Mouse (Mus musculus) A20 (cell line): ENCODE measurements around the gene Kif26b.

Experiments used
- DNase-seq: peaks from one replicate; pipeline ENCODE4 v3.0.0-alpha.2; 2011; ENCODE audit warnings: low read depth, low spot score

Gene Kif26b

GRCm38 (mm10) chr1:178661556-178661955 lies 132.6 kb downstream of the Kif26b start:
- no peak for DNase-seq

DNA sequence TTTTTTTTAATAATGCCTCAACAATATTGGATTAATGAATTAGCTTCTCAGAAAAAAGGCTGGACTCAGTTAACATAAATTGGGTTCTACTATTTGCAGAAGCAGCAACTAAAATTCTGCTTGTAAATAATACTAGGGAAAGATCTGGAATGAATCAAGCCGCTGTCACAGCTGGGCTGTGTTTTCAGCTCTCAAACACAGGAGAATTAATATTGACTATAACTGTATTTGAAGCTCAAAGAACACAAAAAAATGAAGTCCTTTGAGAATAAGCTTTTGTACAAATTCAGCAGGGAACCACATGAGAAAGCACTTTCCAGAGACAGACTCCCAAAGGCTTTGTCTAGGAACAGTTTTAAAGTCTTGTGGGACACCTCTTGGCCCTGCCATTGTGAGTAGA lies 134.6 kb downstream of the Kif26b start:
- no peak for DNase-seq

DNA sequence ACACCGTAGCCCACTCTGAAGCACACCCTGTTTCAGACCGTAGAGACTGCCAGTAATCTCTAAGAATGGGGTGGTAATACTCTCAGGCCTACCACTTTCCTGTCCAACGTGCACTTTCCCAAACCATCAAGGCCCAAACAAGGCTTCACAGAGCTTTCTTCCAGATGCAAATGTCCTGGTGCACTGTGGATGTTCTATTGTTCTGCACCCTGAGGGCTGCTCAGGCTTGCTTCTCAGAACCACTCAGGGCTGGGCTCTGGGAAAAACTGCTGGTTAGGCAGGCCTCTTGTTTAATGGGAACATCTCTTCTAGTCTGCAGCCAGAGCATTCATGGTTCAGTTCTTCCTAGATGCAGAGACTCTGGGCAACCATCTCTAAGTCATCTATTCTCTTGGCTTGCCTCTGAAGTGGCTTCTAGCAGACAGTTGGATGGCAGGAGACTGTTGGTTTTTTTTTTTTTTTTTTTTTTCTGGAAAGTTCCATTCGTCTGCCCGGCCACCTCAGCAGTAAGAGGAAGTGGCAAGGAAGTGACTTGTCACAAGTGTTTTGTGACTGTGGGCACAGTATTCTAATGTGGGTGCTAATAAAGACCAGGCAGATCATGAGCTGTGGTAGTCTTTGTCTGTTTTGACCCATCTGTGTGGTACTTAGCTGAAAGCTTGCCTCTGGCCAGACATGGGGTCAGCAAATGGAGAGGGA lies 135.5 kb downstream of the Kif26b start:
- no peak for DNase-seq

GRCm38 (mm10) chr1:178666524-178666923 lies 137.6 kb downstream of the Kif26b start:
- DNase-seq = no peak

- no peak for DNase-seq
Observed at GRCm38 (mm10) chr1:178667808-178668207, 138.9 kb downstream of the Kif26b start.

DNA sequence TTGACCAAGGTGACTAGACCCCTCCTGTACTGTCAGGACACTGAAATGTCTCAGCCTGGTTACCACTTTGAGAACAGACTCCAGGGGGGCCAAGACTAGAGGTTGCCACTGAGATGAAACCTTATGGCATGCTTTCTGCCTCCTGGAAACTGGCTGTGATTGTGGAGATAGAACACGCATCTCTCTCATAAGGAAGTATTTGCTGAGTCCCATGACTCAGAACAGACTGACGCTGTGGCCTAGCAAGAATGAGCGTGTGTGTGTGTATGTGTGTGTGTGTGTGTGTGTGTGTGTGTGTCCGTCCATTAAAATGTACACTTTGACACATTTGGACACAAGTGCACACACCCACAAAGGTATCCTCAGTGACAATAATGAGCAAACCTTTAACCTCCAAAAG lies 140.0 kb downstream of the Kif26b start:
- no peak for DNase-seq

GRCm38 (mm10) chr1:178673051-178673450 lies 144.1 kb downstream of the Kif26b start:
- no peak for DNase-seq

DNA sequence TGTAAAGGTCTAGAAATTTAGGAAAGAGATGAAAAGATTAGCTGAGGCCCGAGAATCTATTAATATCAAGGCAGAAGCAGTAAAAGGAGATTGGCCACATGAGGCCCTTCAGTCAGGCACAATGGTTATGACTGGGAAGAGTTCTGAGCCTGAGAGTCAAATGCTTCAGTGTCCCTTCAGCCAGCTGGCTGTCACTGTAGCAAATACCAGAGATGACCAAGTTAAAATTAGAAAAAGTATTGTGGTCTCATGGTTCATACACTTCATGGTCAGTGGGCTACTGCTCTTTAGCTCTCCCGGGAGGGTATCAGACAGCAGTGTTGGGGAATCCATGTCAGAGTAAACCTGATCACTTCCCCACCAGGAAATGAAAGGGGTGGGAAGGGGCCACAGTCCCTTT lies 144.6 kb downstream of the Kif26b start:
- DNase-seq = no peak

DNA sequence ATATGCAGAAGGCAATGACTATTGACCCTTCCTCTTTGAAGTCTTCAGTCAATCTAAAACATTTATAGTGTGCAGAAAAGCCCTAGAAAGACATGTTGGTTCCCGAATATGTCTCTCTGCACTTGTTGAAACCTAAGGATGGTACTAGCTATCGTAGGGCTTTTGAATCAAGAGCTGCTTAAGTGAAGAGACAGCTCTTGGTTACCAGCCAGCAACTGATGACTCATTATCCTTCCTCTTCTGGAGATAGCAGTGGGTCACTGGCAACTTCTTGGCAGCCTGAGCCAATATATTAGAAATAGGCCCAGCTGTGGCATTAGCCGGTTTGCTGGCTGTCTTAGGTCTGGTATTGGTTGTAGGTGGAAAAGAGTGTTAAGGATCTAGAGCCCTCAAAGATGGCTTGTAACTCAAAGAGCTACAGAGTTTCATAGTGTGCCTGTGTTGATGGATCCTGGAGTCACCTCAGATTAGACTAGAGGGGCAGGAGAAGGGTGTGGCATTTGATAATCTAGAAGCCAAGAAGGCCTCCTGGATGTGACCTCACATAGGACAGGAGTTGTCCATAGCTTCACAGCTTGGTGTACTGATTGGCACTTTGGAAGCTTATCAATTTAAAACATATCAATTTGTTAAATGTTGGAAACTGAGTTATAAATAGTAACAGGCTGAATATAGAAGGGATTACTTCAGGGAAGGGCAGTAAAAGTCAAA lies 146.8 kb downstream of the Kif26b start:
- DNase-seq = no peak

- DNase-seq = no peak
Observed at GRCm38 (mm10) chr1:178677160-178677559, 148.2 kb downstream of the Kif26b start.

- no peak for DNase-seq
Observed at GRCm38 (mm10) chr1:178677630-178678221, 148.8 kb downstream of the Kif26b start.

GRCm38 (mm10) chr1:178683631-178684030 lies 154.7 kb downstream of the Kif26b start:
- DNase-seq = no peak

DNA sequence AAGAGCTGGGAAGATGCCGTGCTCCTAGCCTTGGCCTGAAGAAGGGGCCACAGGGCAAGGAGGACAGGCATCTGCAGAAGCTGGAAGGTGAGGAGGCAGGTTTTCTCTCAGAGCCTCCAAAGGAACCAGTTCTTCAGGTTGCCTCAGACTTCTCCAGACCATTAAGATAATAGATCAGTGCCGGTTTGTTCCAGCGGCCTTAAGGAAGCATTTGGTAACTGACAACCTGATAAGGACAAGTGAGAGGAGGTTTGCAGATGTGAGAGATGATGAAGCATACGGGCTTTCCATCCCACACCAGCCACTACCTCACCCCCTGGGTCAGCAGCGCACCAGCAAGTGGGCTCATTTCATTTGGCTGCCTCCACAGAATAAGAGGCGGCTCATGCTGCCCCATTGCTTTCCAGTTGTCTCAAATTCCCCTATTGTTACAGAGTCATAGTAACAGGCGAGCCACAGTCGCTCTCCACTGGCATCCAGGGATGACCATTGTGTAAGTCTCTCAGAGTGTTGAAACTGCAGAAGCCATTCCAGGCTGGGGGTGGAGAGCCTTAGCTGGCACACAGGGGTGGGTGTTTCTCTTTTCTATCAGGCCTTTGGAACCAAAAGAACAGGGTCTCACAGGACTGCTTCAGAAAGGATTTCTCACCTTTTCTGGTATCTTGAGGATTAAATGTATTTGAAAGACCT lies 156.2 kb downstream of the Kif26b start:
- no peak for DNase-seq

GRCm38 (mm10) chr1:178686881-178687280 lies 158.0 kb downstream of the Kif26b start:
- DNase-seq = no peak

DNA sequence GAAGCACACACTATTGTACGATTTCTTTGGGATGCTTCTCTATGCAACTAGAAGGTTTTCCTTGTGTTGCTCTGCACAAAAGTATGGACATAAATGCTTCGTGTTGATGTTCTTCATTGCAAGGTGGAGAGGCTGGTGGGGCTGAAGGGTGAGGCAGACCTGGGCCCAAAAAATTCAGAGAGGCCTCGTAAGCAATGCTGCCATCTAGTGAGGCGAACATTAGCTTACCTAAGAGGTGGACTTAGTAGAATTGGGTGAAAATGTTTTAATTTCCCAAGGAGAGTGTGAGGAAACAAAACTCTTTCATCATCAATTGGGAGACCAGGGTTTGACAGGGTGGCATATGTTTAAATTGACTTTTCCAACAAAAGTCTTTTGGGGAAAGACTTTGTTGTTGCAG lies 160.6 kb downstream of the Kif26b start:
- peak; percentile 6 for DNase-seq

DNA sequence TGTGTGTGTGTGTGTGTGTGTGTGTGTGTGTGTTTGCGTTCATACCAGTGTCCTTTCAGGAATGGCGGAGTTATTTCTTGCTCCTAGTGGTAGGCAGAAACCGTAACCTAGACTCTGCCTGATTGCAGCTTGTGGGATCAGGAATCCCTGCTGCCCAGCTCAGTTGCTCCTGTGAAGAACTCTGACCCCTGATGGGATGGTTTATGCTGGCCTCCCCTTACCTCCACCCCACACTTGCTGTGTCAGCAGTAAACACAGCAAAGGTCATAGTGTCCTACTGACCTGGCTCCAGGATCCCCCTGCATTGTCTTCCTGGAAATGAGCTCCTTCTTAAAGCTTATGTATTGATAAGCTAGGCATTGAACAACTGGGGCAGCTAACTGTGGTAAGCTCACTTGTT lies 162.8 kb downstream of the Kif26b start:
- DNase-seq = no peak

DNA sequence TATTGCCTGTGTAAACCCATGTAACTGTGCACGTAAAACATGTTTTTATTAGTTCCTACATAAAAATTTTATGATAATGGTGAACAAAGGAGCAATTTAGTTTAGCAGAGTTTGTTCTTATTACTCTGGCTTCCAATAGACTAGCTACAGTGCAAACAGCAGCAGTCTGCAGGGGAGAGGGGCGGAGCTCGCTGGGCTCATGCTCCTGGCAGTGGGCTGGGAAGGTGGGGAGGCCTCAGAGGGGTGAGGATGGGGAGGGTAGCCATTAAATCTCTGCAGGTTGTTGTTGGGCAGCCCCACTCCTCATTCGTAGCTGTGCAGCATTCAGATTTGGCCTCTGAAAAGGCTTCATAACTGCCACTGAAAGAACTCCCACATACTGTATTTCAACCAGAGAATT lies 171.2 kb downstream of the Kif26b start:
- DNase-seq = no peak

DNA sequence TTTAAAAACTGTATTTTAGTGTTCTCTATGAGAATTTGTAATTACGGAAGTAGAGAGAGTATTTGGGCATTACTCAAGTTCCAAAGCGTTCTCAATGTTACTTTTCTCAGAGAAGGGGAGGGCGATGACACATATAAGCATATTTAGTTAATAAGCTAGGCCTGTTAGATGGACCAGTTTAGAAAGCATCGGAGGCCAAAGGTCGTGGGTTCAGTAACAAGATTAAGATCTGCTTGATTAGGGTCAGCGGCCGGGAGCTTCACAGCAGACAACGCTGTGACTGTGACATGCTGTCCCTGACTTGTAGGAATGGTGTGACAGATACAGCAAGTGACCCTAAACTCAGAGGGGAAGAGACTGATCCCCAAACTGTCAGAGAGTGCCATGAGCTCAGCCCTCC lies 174.6 kb downstream of the Kif26b start:
- DNase-seq = no peak

DNA sequence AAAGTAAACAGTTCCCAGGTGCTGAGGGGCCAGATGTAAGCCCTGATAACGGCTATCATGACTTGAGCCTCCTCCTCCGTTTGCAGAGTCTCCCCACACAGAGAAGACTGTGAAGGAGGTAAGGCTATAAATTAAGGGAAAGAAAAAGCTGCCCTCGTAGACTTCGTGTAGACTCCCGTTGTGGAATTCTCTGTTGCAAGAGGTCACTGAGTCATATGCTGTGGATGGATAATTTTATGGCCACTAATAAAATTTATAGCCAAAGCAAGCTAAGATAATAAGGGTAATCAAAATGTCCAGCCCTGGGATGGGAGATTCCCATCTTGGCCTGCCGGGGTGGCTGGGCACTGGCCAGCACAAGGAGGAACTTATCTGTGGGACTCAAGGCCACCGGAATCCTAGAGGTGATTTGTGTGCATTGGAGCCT lies 179.0 kb downstream of the Kif26b start:
- DNase-seq = no peak

- DNase-seq = no peak
Observed at GRCm38 (mm10) chr1:178708356-178708755, 179.4 kb downstream of the Kif26b start.

DNA sequence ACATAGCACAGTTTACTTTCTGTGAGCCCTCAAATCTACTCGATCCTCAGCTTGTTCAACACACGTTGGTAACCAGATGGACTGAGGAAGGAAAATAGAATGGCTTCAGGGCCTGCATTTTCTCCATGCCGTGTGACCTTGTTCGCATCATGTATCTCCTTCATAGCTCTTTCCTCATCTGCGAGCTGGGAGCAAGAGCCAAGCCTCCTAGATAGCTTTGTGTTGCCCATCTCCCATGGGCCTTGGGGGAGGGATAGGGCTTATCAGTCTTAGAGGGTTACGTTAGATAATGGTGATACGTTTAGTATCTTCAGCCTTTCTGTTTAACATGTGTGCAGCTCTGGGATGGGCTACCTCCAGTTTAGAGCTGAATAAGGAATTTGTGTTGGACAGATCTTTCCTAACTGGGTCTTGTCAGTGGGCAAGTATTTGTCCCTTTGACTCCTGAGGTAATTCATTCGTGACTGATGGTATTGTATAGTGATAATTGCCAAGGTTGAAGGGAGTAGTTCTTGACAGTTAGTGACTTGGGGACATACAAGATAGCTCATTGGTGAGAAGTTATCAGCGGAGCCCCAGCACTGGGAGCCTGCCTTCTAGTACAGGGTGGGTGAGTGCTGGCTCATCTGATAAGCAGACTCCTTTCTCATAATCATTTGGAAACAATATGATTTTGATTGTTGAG lies 183.4 kb downstream of the Kif26b start:
- DNase-seq = no peak

GRCm38 (mm10) chr1:178714209-178714608 lies 185.3 kb downstream of the Kif26b start:
- DNase-seq = no peak
